Mouse (Mus musculus) gastrocnemius, adult 18-20 months (tissue): ENCODE measurements around the gene Gm7682. TPM values are rescaled to one million over a fixed set of nuclear protein-coding genes. Genes with fewer than 3 reads are reported as not detected.
"Not testable (repeated sequence)": the region's sequence is repeated elsewhere in the genome, so short reads cannot be mapped to it uniquely, and the experiment has no call there.

Source experiments
- DNase-seq: peaks from one replicate; pipeline ENCODE4 v3.0.0; 2021; ENCODE audit warnings: low spot score
- long read RNA-seq, 2 experiments: library from polyadenylated mRNA; stranded (forward); transcript quantifications; one replicate each; pipeline ENCODE4 v2.0.0; 2021
- total RNA-seq, 2 experiments: library from RNA; stranded (reverse); gene quantifications; 2 replicates each; pipeline ENCODE4 v1.2.3; 2021

Gene Gm7682
- total RNA-seq, result not detected
- long read RNA-seq, experiment 1, result 0 reads
- long read RNA-seq, experiment 2, result 0 reads

DNA sequence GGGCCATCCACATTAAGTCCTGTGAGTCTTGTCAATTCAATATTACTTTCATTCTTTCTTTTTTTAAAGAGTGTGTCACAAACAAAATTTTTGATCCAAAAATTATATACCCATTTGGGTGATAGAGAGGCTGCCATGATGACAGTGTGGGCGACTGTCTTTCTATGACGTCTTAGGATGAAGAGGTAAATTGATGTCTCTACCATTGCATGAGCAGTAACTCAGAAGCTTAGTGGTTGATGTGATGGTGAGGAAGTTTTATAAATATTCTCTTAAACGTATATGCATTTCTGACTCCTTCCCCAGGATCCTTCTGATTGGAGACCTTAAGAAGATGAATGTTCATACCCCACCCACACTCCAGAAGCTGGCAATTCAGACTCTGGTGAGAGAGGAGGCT lies at the start of gene Gm7682:
Gene Gm7682 (plus strand): TSS at position 301 of the 400 bp plus-strand sequence.
- not testable (repeated sequence) for DNase-seq

Other genes with a start within 250 kb of the Gm7682 start
- gene Gm3106, start 227.8 kb upstream of the Gm7682 start, total RNA-seq, result not detected
- not detected for gene A430089I19Rik, start 139.0 kb upstream of the Gm7682 start, total RNA-seq
- not detected for gene Gm6502, start 131.3 kb upstream of the Gm7682 start, total RNA-seq
- gene AA792892, start 106.0 kb upstream of the Gm7682 start, total RNA-seq, result not detected
- not detected for gene Gm3139, start 80.5 kb downstream of the Gm7682 start, total RNA-seq
- not detected for gene Gm3147, start 170.6 kb downstream of the Gm7682 start, total RNA-seq
- not detected for gene Gm6509, start 178.2 kb downstream of the Gm7682 start, total RNA-seq
- gene Gm6205, start 202.6 kb downstream of the Gm7682 start, total RNA-seq, result not detected